In the genomic region with DNA sequence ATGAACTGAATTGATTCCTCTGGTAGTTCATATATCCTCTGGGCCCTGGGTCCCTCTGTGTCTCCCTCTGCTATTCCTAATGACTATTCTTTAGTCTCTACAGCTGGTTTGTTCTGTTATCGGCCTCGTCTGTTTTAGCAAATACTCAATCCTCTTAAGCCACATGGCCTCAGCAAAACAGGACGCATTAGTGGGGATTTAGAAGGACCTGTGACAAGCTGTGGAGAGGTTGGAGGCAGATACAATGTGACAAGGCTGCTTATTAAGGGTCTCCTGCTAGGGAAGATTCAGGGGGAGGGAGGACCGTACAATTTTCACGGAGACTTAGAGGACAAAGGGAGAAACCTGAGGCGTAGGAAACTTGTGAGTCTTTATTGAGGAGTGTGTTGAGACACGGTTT, we compare ENCODE assay signal across 27 mouse cellular contexts. TPM values are rescaled to one million over a fixed set of nuclear protein-coding genes. Genes with fewer than 3 reads are reported as not detected.
"Had no signal": no experiment of that assay in that cellular context is flagged by ENCODE, and none has a peak within 500 bp of the region (broad histone marks: within the 10 kb centered on the region; RNA-seq: fewer than 3 reads in every experiment).

No protein-coding gene starts in this region.

- H3K27me3 ChIP-seq: liver, embryonic 13.5 days; liver, embryonic 15.5 days; midbrain, embryonic 13.5 days; neural tube, embryonic 13.5 days; neural tube, embryonic 15.5 days had no signal

- H3K36me3 ChIP-seq: liver, embryonic 13.5 days; liver, embryonic 15.5 days; midbrain, embryonic 13.5 days; neural tube, embryonic 13.5 days; neural tube, embryonic 15.5 days had no signal

- H3K4me1 ChIP-seq: liver, embryonic 13.5 days; liver, embryonic 15.5 days; midbrain, embryonic 13.5 days; neural tube, embryonic 13.5 days; neural tube, embryonic 15.5 days had no signal

- ATAC-seq: liver, postnatal 0 days; midbrain, embryonic 13.5 days; midbrain, embryonic 16.5 days had no signal

- H3K4me2 ChIP-seq: liver, embryonic 13.5 days; liver, embryonic 15.5 days; lung, embryonic 14.5 days; midbrain, embryonic 11.5 days; midbrain, embryonic 13.5 days; neural tube, embryonic 13.5 days; neural tube, embryonic 15.5 days had no signal

- H3K4me3 ChIP-seq: liver, embryonic 13.5 days; liver, embryonic 15.5 days; midbrain, embryonic 13.5 days; myocyte; neural tube, embryonic 13.5 days; neural tube, embryonic 15.5 days had no signal

- H3K9ac ChIP-seq: liver, embryonic 13.5 days; liver, embryonic 15.5 days; liver, postnatal 0 days; lung, embryonic 14.5 days; midbrain, embryonic 13.5 days; neural tube, embryonic 13.5 days; neural tube, embryonic 15.5 days had no signal

- H3K9me3 ChIP-seq: liver, embryonic 13.5 days; liver, embryonic 15.5 days; midbrain, embryonic 13.5 days; neural tube, embryonic 13.5 days; neural tube, embryonic 15.5 days had no signal

- H3K27ac ChIP-seq: liver, embryonic 13.5 days; liver, embryonic 15.5 days; midbrain, embryonic 13.5 days; neural tube, embryonic 13.5 days; neural tube, embryonic 15.5 days had no signal

- DNase-seq: liver, embryonic 13.5 days; liver, postnatal 0 days; lung, embryonic 14.5 days; lung, postnatal 10 days; lung, postnatal 4 days; right cerebral cortex, adult 18-20 months; right cerebral cortex, postnatal 25 days; right cerebral cortex, postnatal 4 days; spleen, adult 18-20 months; thymus, adult 18-20 months; thymus, postnatal 14 days; thymus, postnatal 36 days had no signal

RNA-seq across cellular contexts. Expression of gene Crxos, which starts 23.4 kb away (rescaled TPM):
- total RNA-seq: megakaryocyte, adult 5-6 weeks; megakaryocyte-erythroid progenitor cell, adult 5-6 weeks had no signal
- polyA plus RNA-seq: liver, embryonic 13.5 days; liver, embryonic 15.5 days; liver, postnatal 0 days; lung, embryonic 14.5 days; lung, embryonic 16.5 days; midbrain, embryonic 16.5 days; myocyte; neural tube, embryonic 13.5 days; neural tube, embryonic 15.5 days; small intestine, adult 2 months; stomach, embryonic 14.5 days; stomach, embryonic 16.5 days; thymus, postnatal 0 days had no signal

RNA-seq across cellular contexts. Expression of gene Crx, which starts 26.1 kb away (rescaled TPM):
- total RNA-seq: megakaryocyte, adult 5-6 weeks; megakaryocyte-erythroid progenitor cell, adult 5-6 weeks had no signal
- polyA plus RNA-seq: liver, embryonic 13.5 days; liver, embryonic 15.5 days; liver, postnatal 0 days; lung, embryonic 14.5 days; lung, embryonic 16.5 days; myocyte; neural tube, embryonic 11.5 days; neural tube, embryonic 13.5 days; neural tube, embryonic 15.5 days; small intestine, adult 2 months; stomach, embryonic 14.5 days; stomach, embryonic 16.5 days; thymus, postnatal 0 days had no signal
